Mouse (Mus musculus): Measurements from ENCODE around the gene Foxo3.

GRCm38 (mm10) chr10:42251749-42252323, 24.7 kb downstream of the Foxo3 start:
- TF ChIP-seq POLR2A (IDR thresholded peaks at IDR 0.05; ENCODE audit: borderline replicate concordance, extremely low read depth, low read depth, low read length) = no peak
- TF ChIP-seq CTCF (IDR thresholded peaks at IDR 0.05; ENCODE audit: insufficient read depth, low read length) = no peak

All from lung, adult 2 months (tissue).